Mouse (Mus musculus) CH12.LX (cell line): ENCODE measurements around the gene Fam13c. TPM values are rescaled to one million over a fixed set of nuclear protein-coding genes. Genes with fewer than 3 reads are reported as not detected.

ENCODE experiments used
- DNase-seq: peaks from one replicate; pipeline ENCODE4 v3.0.0-alpha.2; 2013; ENCODE audit errors: extremely low read depth
- H3K27ac ChIP-seq: 2 replicates; pipeline ENCODE4 v1.5.1; 2012; ENCODE audit warnings: low read depth, mild to moderate bottlenecking, control low read depth, moderate library complexity; ENCODE audit not compliant: insufficient read depth
- H3K27me3 ChIP-seq: replicated peaks from 2 replicates; pipeline ENCODE3; 2012; ENCODE audit warnings: inconsistent platforms
- H3K36me3 ChIP-seq, 2 experiments: replicated peaks in 1 of 2; 2 replicates each; pipeline versions ENCODE3 to v1.6.1; 2012; ENCODE audit warnings: inconsistent platforms in 1 of 2, low read length in 1 of 2, mild to moderate bottlenecking in 1 of 2, mixed read lengths in 1 of 2, moderate library complexity in 1 of 2; ENCODE audit not compliant: control insufficient read depth in 1 of 2, insufficient read depth in 1 of 2
- H3K4me1 ChIP-seq, 2 experiments: 2 replicates each; pipeline ENCODE4 v1.6.1; 2012; ENCODE audit warnings: inconsistent platforms in 1 of 2, moderate library complexity in 1 of 2; ENCODE audit not compliant: insufficient read depth in 2 of 2, control insufficient read depth in 1 of 2
- H3K4me2 ChIP-seq: 2 replicates; pipeline ENCODE4 v1.6.1; 2012; ENCODE audit warnings: low read depth, mild to moderate bottlenecking, control low read depth; ENCODE audit not compliant: poor library complexity, insufficient read depth, severe bottlenecking
- H3K4me3 ChIP-seq, 3 experiments: fragments of 150-350 bp in 1 of 3; sonication (generic) in 1 of 3; replicated peaks in 1 of 3; 2 replicates each; pipeline versions ENCODE3 to v1.5.1; 2011 to 2012; ENCODE audit warnings: low read depth in 2 of 3, low read length in 2 of 3, mild to moderate bottlenecking in 2 of 3, moderate library complexity in 2 of 3, control low read depth in 1 of 3, improper control_type of control experiment in 1 of 3, inconsistent platforms in 1 of 3, mixed read lengths in 1 of 3; ENCODE audit not compliant: poor library complexity in 1 of 3
- H3K79me2 ChIP-seq: replicated peaks from 2 replicates; pipeline ENCODE4 v1.6.1; 2012; ENCODE audit warnings: mild to moderate bottlenecking, moderate library complexity; ENCODE audit not compliant: control insufficient read depth, poor library complexity, insufficient read depth, severe bottlenecking; ENCODE audit errors: extremely low read depth
- H3K9ac ChIP-seq: 2 replicates; pipeline ENCODE4 v1.6.1; 2012; ENCODE audit warnings: low read depth, mild to moderate bottlenecking, control low read depth, moderate library complexity; ENCODE audit not compliant: insufficient read depth
- H3K9me3 ChIP-seq: replicated peaks from 2 replicates; pipeline ENCODE3; 2012; ENCODE audit warnings: low read length, inconsistent platforms, mixed read lengths
- CTCF ChIP-seq, 2 experiments: IDR thresholded peaks in 1 of 2; conservative IDR thresholded peaks in 1 of 2; 2 replicates each; pipeline ENCODE4 v1.5.1; 2011 to 2012; ENCODE audit warnings: low read depth in 2 of 2, low read length in 2 of 2, improper control_type of control experiment in 1 of 2, inconsistent platforms in 1 of 2, mild to moderate bottlenecking in 1 of 2, moderate library complexity in 1 of 2
- E2F4 ChIP-seq: IDR thresholded peaks from 2 replicates; pipeline ENCODE4 v1.6.1; 2011; ENCODE audit warnings: low read depth, low read length, improper control_type of control experiment; ENCODE audit not compliant: insufficient replicate concordance
- ELF1 ChIP-seq: IDR thresholded peaks from 2 replicates; pipeline ENCODE4 v1.6.1; 2014; ENCODE audit warnings: low read depth, mild to moderate bottlenecking, inconsistent platforms, low read length, improper control_type of control experiment
- EP300 ChIP-seq: IDR thresholded peaks from 2 replicates; pipeline ENCODE4 v1.6.1; 2011; ENCODE audit warnings: low read length, improper control_type of control experiment
- KAT2A ChIP-seq: IDR thresholded peaks from 2 replicates; pipeline ENCODE4 v1.6.1; 2012; ENCODE audit warnings: low read length, improper control_type of control experiment, inconsistent platforms; ENCODE audit not compliant: insufficient replicate concordance
- MAFK ChIP-seq: IDR thresholded peaks from 2 replicates; pipeline ENCODE4 v1.6.1; 2011; ENCODE audit warnings: low read length, improper control_type of control experiment; ENCODE audit not compliant: insufficient replicate concordance
- MAX ChIP-seq: IDR thresholded peaks from 2 replicates; pipeline ENCODE4 v1.6.1; 2011; ENCODE audit warnings: low read length, improper control_type of control experiment
- NRF1 ChIP-seq: IDR thresholded peaks from 2 replicates; pipeline ENCODE4 v1.6.1; 2014; ENCODE audit warnings: low read depth, mild to moderate bottlenecking, inconsistent platforms, low read length, improper control_type of control experiment, moderate library complexity
- RAD21 ChIP-seq: IDR thresholded peaks from 2 replicates; pipeline ENCODE4 v1.6.1; 2011; ENCODE audit warnings: low read depth, mild to moderate bottlenecking, low read length, improper control_type of control experiment, moderate library complexity
- TBP ChIP-seq: conservative IDR thresholded peaks from 2 replicates; pipeline ENCODE4 v1.6.1; 2011; ENCODE audit warnings: low read depth, low read length, improper control_type of control experiment
- TCF12 ChIP-seq: IDR thresholded peaks from 2 replicates; pipeline ENCODE4 v1.6.1; 2014; ENCODE audit warnings: low read depth, mild to moderate bottlenecking, inconsistent platforms, low read length, improper control_type of control experiment
- USF1 ChIP-seq: IDR thresholded peaks from 2 replicates; pipeline ENCODE4 v1.6.1; 2014; ENCODE audit warnings: low read depth, mild to moderate bottlenecking, inconsistent platforms, low read length, improper control_type of control experiment
- USF2 ChIP-seq: conservative IDR thresholded peaks from 2 replicates; pipeline ENCODE4 v1.6.1; 2011; ENCODE audit warnings: low read depth, low read length, improper control_type of control experiment
- dilution Hi-C: fragments of 300-500 bp; cut with MboI; formaldehyde crosslinking; loops from 2 replicates; pipeline ENCODE4 v1.14.3; 2020; ENCODE audit warnings: low sequenced_read_pairs; ENCODE audit not compliant: extremely low pct_unique_long_range_greater_than_20kb, extremely low pct_ligation_motif_present
- in situ Hi-C: fragments of 300-500 bp; cut with MboI; formaldehyde crosslinking; loops from 3 replicates; pipeline ENCODE4 v1.14.3; 2019; ENCODE audit warnings: low sequenced_read_pairs, low pct_ligation_motif_present, low pct_unique_long_range_greater_than_20kb, mixed read lengths
- polyA plus RNA-seq: library from polyadenylated mRNA; unstranded; fragments of >175 nt; gene quantifications from 2 replicates; pipeline ENCODE4 v1.2.1, GENCODE M21; 2012; ENCODE audit warnings: low read depth; ENCODE audit not compliant: insufficient read length
- total RNA-seq, 2 experiments: library from RNA; depleted of rRNA; stranded (reverse); fragments of 300-350 nt in 1 of 2; fragments of >200 nt in 1 of 2; gene quantifications; 2 replicates each; pipeline ENCODE4 v1.2.3; 2012 to 2014

Gene Fam13c
- total and polyA plus RNA-seq, 3 experiments: not detected

GRCm38 (mm10) chr10:70495106-70496104 lies 55.1 kb downstream of the Fam13c start:
- no peak for DNase-seq
- in situ Hi-C loops: no loop called here
- H3K4me1 ChIP-seq: no peaks in the 10 kb centered on the region
- H3K36me3 ChIP-seq: no peaks in the 10 kb centered on the region
- H3K9me3 ChIP-seq: peaks cover 72% of the 10 kb centered on the region
- TF ChIP-seq RAD21 (no peak), NRF1 (no peak), USF1 (no peak), TCF12 (no peak), ELF1 (no peak), KAT2A (no peak)
- TF ChIP-seq, all 38 proteins: peak for 0
- Histone ChIP-seq H3K4me2 (no peak overlapping the region), H3K27me3 (no peaks in the 10 kb centered on the region), H3K9ac (no peak overlapping the region), H3K4me3 (no peak overlapping the region), H3K27ac (no peak overlapping the region), H3K79me2 (no peaks in the 10 kb centered on the region)
- dilution Hi-C loops: no loop called here

- Histone ChIP-seq H3K4me1 (no peaks in the 10 kb centered on the region), H3K27ac (no peak overlapping the region), H3K9me3 (peaks cover 70% of the 10 kb centered on the region), H3K4me2 (no peak overlapping the region), H3K36me3 (no peaks in the 10 kb centered on the region), H3K79me2 (no peaks in the 10 kb centered on the region), H3K9ac (no peak overlapping the region), H3K4me3 (no peak overlapping the region), H3K27me3 (no peaks in the 10 kb centered on the region)
- in situ Hi-C loops: no loop called here
- TF ChIP-seq E2F4: no peak
- TF ChIP-seq CTCF (conservative IDR thresholded peaks at IDR 0.05 in 1 of 2, IDR thresholded peaks at IDR 0.05 in 1 of 2; ENCODE audit: low read depth in 2 of 2, low read length in 2 of 2): no peak
- no peak for TF ChIP-seq NRF1
- no peak for TF ChIP-seq MAFK
- no peak for TF ChIP-seq USF1
- no peak for TF ChIP-seq MAX
- TF ChIP-seq KAT2A: no peak
- TF ChIP-seq EP300: no peak
- TF ChIP-seq RAD21: no peak
- no peak for TF ChIP-seq USF2
- TF ChIP-seq TBP: no peak
- DNase-seq: no peak
- dilution Hi-C loops: no loop called here
These were observed 56.7 kb downstream of the Fam13c start for GRCm38 (mm10) chr10:70496938-70497337.
